18 mouse cellular contexts compared by ENCODE assay signal in the genomic region with DNA sequence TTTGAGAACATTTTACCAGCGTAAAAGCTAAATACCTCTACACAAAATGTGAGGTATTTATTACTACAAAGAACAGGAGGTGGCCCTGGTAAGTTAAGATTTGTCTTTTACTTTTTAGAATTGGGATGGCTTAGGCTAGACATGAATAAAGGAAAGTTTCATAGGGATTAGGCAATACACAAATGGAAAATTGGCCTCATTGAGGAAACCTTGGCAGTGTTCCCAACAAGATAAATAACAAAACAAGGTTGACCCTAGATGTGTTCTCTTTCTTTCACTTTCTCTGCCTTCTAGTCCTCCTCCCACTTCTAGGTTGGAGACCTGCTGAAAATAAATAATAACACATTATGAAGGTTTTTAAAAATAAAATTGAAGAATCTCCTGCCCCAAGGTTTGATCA.
"Had no signal": no experiment of that assay in that cellular context is flagged by ENCODE, and none has a peak within 500 bp of the region (broad histone marks: within the 10 kb centered on the region; RNA-seq: fewer than 3 reads in every experiment).

No protein-coding gene starts in this region.

- H3K27me3 ChIP-seq: midbrain, embryonic 12.5 days; neural tube, embryonic 13.5 days; neural tube, embryonic 15.5 days; stomach, embryonic 15.5 days had no signal

- H3K9me3 ChIP-seq: midbrain, embryonic 10.5 days; midbrain, embryonic 12.5 days; neural tube, embryonic 15.5 days; stomach, embryonic 15.5 days had no signal

- H3K4me3 ChIP-seq: midbrain, embryonic 10.5 days; midbrain, embryonic 12.5 days; myocyte; neural tube, embryonic 13.5 days; neural tube, embryonic 15.5 days; stomach, embryonic 15.5 days had no signal

- H3K4me1 ChIP-seq: midbrain, embryonic 10.5 days; midbrain, embryonic 12.5 days; neural tube, embryonic 13.5 days; neural tube, embryonic 15.5 days; stomach, embryonic 15.5 days had no signal

- H3K9ac ChIP-seq: lung, embryonic 14.5 days; midbrain, embryonic 12.5 days; neural tube, embryonic 13.5 days; neural tube, embryonic 15.5 days; stomach, embryonic 15.5 days had no signal

- H3K4me2 ChIP-seq: lung, embryonic 14.5 days; midbrain, embryonic 12.5 days; neural tube, embryonic 13.5 days; neural tube, embryonic 15.5 days; stomach, embryonic 15.5 days had no signal

- ATAC-seq: midbrain, embryonic 16.5 days had no signal

- DNase-seq: lung, embryonic 14.5 days; lung, postnatal 10 days; lung, postnatal 4 days; midbrain, embryonic 14.5 days; retina, postnatal 1 day; right cerebral cortex, adult 18-20 months; right cerebral cortex, postnatal 25 days; right cerebral cortex, postnatal 4 days; thymus, postnatal 14 days; thymus, postnatal 36 days had no signal

- H3K36me3 ChIP-seq: midbrain, embryonic 10.5 days; midbrain, embryonic 12.5 days; neural tube, embryonic 13.5 days; neural tube, embryonic 15.5 days; stomach, embryonic 15.5 days had no signal

- H3K27ac ChIP-seq: midbrain, embryonic 10.5 days; midbrain, embryonic 12.5 days; neural tube, embryonic 13.5 days; neural tube, embryonic 15.5 days; stomach, embryonic 15.5 days; stomach, postnatal 0 days had no signal
